Mouse (Mus musculus) left cerebral cortex, adult 9 months (tissue): ENCODE data around the gene Ppp1r12b.

Source experiments
- DNase-seq, 2 experiments: peaks; one replicate each; pipeline ENCODE4 v3.0.0; 2022; ENCODE audit warnings: low spot score in 2 of 2

Ppp1r12b gene

GRCm38 (mm10) chr1:134796536-134796935 lies 159.2 kb downstream of the Ppp1r12b start:
- no peak for DNase-seq

GRCm38 (mm10) chr1:134796076-134796475 lies 159.7 kb downstream of the Ppp1r12b start:
- no peak for DNase-seq

- no peak for DNase-seq
These were observed 164.3 kb downstream of the Ppp1r12b start for GRCm38 (mm10) chr1:134791456-134791855.

- DNase-seq: no peak
These were observed 164.9 kb downstream of the Ppp1r12b start for GRCm38 (mm10) chr1:134790716-134791439.

- no peak for DNase-seq
These were observed 167.6 kb downstream of the Ppp1r12b start for GRCm38 (mm10) chr1:134788096-134788495.

GRCm38 (mm10) chr1:134784911-134785310 lies 170.8 kb downstream of the Ppp1r12b start:
- no peak for DNase-seq

- no peak for DNase-seq
These were observed 171.3 kb downstream of the Ppp1r12b start for GRCm38 (mm10) chr1:134784481-134784880.

- no peak for DNase-seq
These were observed 171.8 kb downstream of the Ppp1r12b start for GRCm38 (mm10) chr1:134783958-134784357.

GRCm38 (mm10) chr1:134782797-134783196 lies 172.9 kb downstream of the Ppp1r12b start:
- DNase-seq: no peak

GRCm38 (mm10) chr1:134777936-134778548 lies 177.7 kb downstream of the Ppp1r12b start:
- no peak for DNase-seq

- no peak for DNase-seq
These were observed 178.4 kb downstream of the Ppp1r12b start for GRCm38 (mm10) chr1:134777201-134777885.

GRCm38 (mm10) chr1:134775631-134776030 lies 180.1 kb downstream of the Ppp1r12b start:
- DNase-seq: no peak

GRCm38 (mm10) chr1:134774728-134775287 lies 180.9 kb downstream of the Ppp1r12b start:
- DNase-seq: no peak

- DNase-seq: no peak
These were observed 181.5 kb downstream of the Ppp1r12b start for GRCm38 (mm10) chr1:134774247-134774646.

GRCm38 (mm10) chr1:134773256-134773655 lies 182.5 kb downstream of the Ppp1r12b start:
- no peak for DNase-seq

- no peak for DNase-seq
These were observed 182.9 kb downstream of the Ppp1r12b start for GRCm38 (mm10) chr1:134772821-134773220.

- DNase-seq: no peak
These were observed 183.7 kb downstream of the Ppp1r12b start for GRCm38 (mm10) chr1:134771999-134772398.

- peak in 1 of 2 experiments; percentile 39 for DNase-seq
These were observed 184.4 kb downstream of the Ppp1r12b start for GRCm38 (mm10) chr1:134771353-134771752.

GRCm38 (mm10) chr1:134770312-134770711 lies 185.4 kb downstream of the Ppp1r12b start:
- DNase-seq: no peak

- no peak for DNase-seq
These were observed 189.3 kb downstream of the Ppp1r12b start for GRCm38 (mm10) chr1:134766448-134766847.

- DNase-seq: no peak
These were observed 190.8 kb downstream of the Ppp1r12b start for GRCm38 (mm10) chr1:134764831-134765458.
